Mouse (Mus musculus) kidney, adult 11 months (tissue): ENCODE data around the gene Xirp2.

Source experiments
- DNase-seq: peaks from one replicate; pipeline ENCODE4 v3.0.0; 2022

Xirp2 gene

DNA sequence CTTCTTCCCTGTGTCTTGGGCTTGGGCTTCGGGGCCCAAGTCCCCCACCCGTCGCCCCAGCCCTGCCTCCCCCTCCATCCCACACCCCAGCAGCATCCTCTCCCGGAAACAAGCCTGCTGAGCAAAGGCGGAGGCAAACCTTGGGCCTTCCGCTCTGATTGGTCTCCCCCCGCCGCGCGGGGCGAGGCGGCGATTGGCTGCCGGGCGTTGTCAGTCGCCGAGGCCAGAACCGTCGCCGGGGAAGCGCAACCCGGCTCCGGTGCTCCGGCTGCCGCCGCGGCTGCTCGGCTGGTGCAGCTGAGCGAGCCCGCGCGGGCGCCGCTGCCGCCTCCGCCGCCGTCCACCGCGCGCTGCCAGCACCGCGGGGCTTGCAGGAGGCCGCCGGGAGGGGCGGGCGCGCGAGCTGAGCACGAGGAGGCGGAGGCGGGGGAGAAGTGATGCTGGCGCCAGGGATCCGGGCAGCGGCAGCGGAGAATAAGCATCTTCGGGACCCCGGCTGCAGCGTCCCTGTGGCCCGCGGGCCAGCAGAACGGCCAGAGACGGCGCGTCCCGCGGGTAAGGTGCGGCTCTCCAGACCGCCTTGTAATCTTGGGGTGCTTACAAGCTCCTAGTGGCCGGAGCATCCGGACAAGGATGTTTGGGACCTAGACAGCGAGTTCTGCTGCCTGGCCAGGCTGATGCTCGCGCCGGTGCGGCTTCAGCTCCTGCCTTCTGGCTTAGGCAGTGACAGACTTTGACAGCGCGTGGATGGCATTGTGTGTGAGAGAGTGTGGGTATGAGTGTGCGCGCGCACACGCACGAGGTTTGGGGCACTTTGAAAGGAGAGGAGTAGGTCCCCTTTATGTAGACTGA, 119.9 kb downstream of the Xirp2 start, which contains the start of gene B3galt1:
Gene B3galt1 (plus strand): TSS at position 392 of the 852 bp plus-strand sequence.
- DNase-seq: peak; percentile 33

DNA sequence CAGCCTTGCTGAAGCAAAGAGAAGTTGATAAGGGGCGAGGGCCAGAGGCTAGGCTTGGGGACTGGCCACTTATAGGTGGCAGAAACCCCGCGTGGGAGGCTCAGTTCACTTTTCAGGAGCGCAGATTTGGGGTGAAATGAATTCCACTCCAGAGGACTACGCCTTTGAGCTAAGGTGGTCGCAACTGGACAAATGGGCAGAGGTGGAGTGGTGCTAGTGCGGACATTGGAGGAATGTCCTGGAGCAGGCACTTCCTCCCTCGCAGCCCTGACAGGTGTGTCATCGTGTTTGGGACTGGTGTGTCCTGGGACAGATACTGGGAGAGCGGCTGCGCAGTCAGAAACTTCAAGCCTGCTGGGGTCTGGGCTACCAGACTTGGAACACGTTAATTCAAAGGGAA, 120.8 kb downstream of the Xirp2 start:
- DNase-seq: no peak

DNA sequence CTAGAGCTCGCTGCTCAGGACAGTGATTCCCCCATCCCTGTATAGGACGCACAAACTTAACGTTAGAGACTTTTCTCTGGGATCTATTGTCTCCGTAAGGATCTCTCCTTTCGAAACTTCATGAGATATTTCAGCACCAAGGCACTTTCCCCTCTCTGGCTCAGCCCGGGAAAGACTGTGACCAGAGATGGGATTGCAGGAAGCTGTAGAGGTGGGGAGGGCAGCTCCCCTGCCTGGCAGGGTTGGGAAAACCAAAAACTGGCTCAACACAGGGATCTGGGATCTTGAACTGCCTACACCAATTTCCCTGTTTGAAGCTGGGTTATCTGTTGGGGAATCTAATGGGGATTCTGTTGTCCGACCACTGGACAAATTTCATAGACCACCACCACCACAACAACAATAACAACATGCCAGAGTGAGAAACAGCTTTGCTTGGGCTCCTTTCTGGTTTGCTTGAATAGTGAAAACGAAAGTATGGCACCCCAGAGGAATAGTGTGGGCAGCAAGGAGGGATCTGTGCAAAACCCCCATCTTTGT, 121.4 kb downstream of the Xirp2 start:
- no peak for DNase-seq
